Mouse (Mus musculus) cortical plate, adult 2 months (tissue): ENCODE data around the gene Vmn1r126. TPM values are rescaled to one million over a fixed set of nuclear protein-coding genes. Genes with fewer than 3 reads are reported as not detected.
"Not testable (repeated sequence)": the region's sequence is repeated elsewhere in the genome, so short reads cannot be mapped to it uniquely, and the experiment has no call there.

Experiments
- H3K27ac ChIP-seq: fragments of 200-500 bp; 2 replicates; pipeline ENCODE4 v1.5.1; 2012; ENCODE audit warnings: low read length, control low read depth, inconsistent platforms; ENCODE audit not compliant: insufficient read depth
- H3K4me1 ChIP-seq: fragments of 200-500 bp; 2 replicates; pipeline ENCODE4 v1.6.1; 2011; ENCODE audit warnings: low read length; ENCODE audit not compliant: control insufficient read depth, insufficient read depth
- H3K4me3 ChIP-seq: fragments of 200-500 bp; 2 replicates; pipeline ENCODE4 v1.5.1; 2011; ENCODE audit warnings: mild to moderate bottlenecking, low read length, control low read depth; ENCODE audit not compliant: insufficient read depth
- polyA plus RNA-seq: library from polyadenylated mRNA; depleted of rRNA; stranded (reverse); fragments of >200 nt; gene quantifications from 2 replicates; pipeline ENCODE4 v1.2.3, GENCODE M21; 2012; rRNA removed

Gene Vmn1r126
- not detected in 2 replicates for polyA plus RNA-seq

GRCm38 (mm10) chr7:21301367-21301766 is at the start of gene Vmn1r126:
Gene Vmn1r126, minus strand, starts transcription at chr7:21301467.
- H3K4me1 ChIP-seq, H3K27ac ChIP-seq, H3K4me3 ChIP-seq: not testable (repeated sequence)

- not testable (repeated sequence) for H3K27ac ChIP-seq, H3K4me1 ChIP-seq, H3K4me3 ChIP-seq
Observed at GRCm38 (mm10) chr7:21349073-21349472, 47.8 kb upstream of the Vmn1r126 start, which contains the start of gene Vmn1r128. Gene Vmn1r128, plus strand, starts transcription at chr7:21349373.

GRCm38 (mm10) chr7:21319761-21320160 is 18.5 kb upstream of the Vmn1r126 start, which contains the start of gene Vmn1r127:
Gene Vmn1r127, minus strand, starts transcription at chr7:21319861.
- H3K4me3 ChIP-seq, H3K4me1 ChIP-seq, H3K27ac ChIP-seq: not testable (repeated sequence)

- H3K27ac ChIP-seq, H3K4me3 ChIP-seq, H3K4me1 ChIP-seq: not testable (repeated sequence)
Observed at GRCm38 (mm10) chr7:21271879-21272278, 29.4 kb downstream of the Vmn1r126 start, which contains the start of gene Vmn1r125. Gene Vmn1r125, plus strand, starts transcription at chr7:21272179.

GRCm38 (mm10) chr7:21260517-21260916 is 40.8 kb downstream of the Vmn1r126 start, which contains the start of gene Vmn1r124:
Gene Vmn1r124, minus strand, starts transcription at chr7:21260617.
- H3K27ac ChIP-seq, H3K4me1 ChIP-seq, H3K4me3 ChIP-seq: not testable (repeated sequence)

Other genes with a start within 250 kb of the Vmn1r126 start
- gene Vmn1r120, start 247.7 kb downstream of the Vmn1r126 start, polyA plus RNA-seq: not detected in 2 replicates
- not detected in 2 replicates for gene Vmn1r121, start 203.0 kb downstream of the Vmn1r126 start, polyA plus RNA-seq
- not detected in 2 replicates for gene Vmn1r122, start 167.3 kb downstream of the Vmn1r126 start, polyA plus RNA-seq
- gene Vmn1r123, start 139.3 kb downstream of the Vmn1r126 start, polyA plus RNA-seq: not detected in 2 replicates
- gene Gm5157, start 111.0 kb downstream of the Vmn1r126 start, polyA plus RNA-seq: not detected in 2 replicates
- gene Vmn1r124, start 40.9 kb downstream of the Vmn1r126 start, polyA plus RNA-seq: not detected in 2 replicates
- not detected in 2 replicates for gene Vmn1r125, start 29.3 kb downstream of the Vmn1r126 start, polyA plus RNA-seq
- gene Vmn1r127, start 18.4 kb upstream of the Vmn1r126 start, polyA plus RNA-seq: not detected in 2 replicates
- not detected in 2 replicates for gene Vmn1r128, start 47.9 kb upstream of the Vmn1r126 start, polyA plus RNA-seq
- gene Vmn1r129, start 59.8 kb upstream of the Vmn1r126 start, polyA plus RNA-seq: not detected in 2 replicates
- gene Gm6882, start 131.3 kb upstream of the Vmn1r126 start, polyA plus RNA-seq: not detected in 2 replicates
- gene Vmn1r130, start 210.3 kb upstream of the Vmn1r126 start, polyA plus RNA-seq: not detected in 2 replicates
- not detected in 2 replicates for gene Vmn1r131, start 244.6 kb upstream of the Vmn1r126 start, polyA plus RNA-seq